Mouse (Mus musculus) regulatory T cell (primary cell): Measurements from ENCODE around the gene Gna11.

ENCODE experiments used
- in situ Hi-C: fragments of 300-600 bp; cut with MboI, MseI; formaldehyde crosslinking; loops from one replicate; pipeline ENCODE4 v1.15.1; 2025; ENCODE audit warnings: high pct_unique_total_duplicates

Gna11 gene

DNA sequence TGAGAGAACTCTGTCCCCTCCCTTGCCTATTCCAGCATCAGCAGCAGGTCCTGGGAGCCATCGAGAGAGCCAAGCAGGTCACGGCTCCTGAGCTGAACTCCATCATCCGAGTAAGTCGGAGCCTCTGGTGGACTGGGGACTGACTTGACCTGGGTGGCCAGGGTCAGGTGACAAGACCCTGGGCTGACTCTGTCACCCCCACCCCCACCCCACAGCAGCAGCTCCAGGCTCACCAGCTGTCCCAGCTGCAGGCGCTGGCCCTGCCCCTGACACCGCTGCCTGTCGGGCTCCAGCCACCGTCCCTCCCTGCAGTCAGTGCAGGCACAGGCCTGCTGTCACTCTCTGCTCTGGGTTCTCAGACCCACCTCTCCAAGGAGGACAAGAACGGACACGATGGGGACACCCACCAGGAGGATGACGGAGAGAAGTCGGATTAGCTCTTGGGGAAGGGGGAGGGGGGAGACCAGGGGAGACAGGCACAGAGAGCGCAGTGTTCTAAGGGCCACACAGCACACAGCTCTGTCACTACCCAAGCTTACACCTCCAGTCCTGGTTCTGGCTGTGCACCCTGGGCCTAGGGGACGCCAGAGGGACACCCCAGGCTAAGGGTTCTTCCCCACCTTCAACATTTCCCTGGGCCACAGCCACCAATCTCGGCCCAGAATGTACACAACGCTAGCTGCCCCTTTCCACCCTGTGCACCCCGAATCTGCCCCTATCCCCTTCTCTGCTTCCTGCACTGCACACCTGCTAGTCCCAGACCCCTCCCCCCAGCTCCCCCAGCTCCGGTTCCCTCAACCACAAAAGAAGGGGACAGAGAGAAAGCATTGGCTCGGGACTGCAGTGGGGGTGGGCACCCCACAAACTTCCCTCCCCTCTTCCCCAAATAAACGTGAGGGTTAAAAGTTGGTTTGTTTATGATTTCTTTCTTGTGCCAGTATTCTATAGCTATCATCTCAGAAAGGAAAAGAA is 20.6 kb upstream of the Gna11 start:
- in situ Hi-C loops = no loop called here

DNA sequence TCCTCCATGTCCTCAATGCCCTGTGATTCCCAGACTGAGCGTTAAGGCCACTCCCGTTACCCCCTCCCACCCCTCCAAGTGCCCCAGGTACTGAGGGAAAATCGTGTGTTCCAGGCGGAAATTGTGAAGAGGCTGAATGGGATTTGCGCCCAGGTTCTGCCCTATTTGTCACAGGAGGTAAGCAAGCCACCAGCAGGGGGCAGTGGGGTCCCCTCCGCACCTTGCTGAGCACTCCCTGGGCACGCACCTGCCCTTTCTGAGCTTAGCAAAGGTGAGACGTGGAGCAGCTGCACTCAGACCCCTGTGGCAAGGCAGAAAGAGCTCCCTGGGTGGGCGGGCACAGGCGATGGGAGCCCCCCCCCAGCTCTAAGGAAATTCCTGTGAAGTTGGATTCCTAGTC is 19.7 kb upstream of the Gna11 start:
- in situ Hi-C loops = no loop called here

DNA sequence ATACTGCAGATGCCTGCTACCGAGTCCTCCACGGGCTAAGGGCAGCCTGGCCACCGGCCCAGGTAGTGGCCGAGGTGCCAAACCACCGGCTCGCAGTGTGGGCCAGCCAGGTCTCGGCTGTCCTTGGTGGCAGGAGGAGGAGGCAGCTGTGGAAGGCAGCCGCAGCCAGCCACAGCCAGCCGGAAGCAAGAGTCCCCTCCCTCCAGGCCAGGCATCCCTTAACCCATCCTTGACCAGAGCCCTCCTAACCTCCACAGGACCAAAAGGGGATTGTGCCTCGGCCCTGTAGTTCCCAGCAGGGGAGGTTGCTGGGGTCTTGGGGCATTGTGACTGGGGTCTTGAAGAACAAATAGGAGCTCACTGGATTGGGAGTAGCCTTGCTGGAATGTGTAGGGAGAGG is 19.2 kb upstream of the Gna11 start:
- in situ Hi-C loops = no loop called here

DNA sequence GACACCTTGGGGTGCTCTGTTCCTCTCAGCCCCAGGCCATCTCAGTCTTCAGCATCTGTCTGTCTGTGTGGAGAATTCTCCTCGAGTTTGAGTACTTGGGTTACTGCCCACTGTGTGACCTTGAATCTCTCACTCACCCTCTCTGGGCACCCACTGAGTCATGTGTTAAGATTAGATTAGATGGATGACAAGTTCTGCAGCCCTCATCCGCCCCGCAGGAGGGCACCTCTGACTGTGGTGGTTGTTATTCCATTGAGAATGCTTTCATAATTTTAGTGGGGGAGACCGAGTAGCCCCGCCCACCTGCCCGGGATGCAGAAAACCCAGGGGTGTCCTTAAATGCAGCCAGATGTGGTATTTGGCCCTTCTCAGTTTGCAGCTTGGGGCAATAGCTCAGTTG is 18.5 kb upstream of the Gna11 start:
- in situ Hi-C loops = no loop called here

DNA sequence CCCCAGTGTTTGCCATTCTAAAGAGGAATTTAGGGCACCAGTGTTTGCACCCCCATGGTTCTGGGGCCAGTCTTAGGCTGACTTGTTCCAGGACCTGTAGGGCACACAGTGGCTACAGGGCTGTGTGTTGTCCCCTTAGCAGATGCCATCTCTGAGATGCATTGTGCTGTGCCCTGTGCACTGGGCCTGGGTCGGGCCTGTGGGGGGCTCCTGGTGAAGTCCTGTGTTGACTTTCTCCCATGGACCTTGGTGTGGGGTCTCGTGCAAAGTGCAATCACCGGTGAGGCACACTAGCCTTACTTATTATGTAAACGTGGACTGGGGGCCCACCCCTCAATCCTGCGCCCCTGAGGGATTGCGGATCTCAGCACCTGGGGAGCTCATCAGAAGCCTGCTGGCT is 17.4 kb upstream of the Gna11 start:
- in situ Hi-C loops = no loop called here

DNA sequence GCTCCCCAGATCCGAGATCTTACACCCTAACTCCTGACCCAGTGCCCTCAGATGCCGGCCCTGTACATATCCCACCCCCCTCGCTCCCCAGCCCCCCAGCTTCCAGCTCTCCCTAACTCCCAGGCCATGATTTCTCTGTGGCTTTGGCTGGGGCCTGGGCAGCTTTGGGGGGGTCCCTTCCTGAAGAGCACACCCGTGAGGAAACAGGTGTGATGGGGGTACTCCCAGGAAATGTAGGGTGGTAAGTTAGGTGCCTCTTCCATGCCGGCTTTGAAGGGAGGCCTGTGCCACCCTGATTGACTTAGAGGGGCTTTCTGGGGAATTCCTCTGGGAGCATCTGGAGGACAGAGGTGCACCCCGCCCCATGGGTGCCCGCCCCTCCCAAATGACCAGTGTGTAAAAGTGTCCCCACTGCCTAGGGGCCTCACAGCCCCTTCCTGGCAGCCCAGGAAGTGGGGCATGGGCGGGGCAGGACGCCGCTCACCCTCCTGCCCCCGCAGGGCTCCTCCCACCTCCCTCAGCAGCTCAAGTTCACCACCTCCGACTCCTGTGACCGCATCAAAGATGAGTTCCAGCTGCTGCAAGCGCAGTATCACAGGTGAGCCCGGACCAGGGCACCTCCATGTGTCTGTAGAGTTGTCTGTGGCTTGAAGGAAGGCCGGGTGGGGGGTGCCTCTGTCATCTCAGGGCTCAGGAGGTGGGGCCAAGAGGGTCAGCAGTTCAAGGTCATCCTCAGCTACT is 15.9 kb upstream of the Gna11 start:
- in situ Hi-C loops = no loop called here

DNA sequence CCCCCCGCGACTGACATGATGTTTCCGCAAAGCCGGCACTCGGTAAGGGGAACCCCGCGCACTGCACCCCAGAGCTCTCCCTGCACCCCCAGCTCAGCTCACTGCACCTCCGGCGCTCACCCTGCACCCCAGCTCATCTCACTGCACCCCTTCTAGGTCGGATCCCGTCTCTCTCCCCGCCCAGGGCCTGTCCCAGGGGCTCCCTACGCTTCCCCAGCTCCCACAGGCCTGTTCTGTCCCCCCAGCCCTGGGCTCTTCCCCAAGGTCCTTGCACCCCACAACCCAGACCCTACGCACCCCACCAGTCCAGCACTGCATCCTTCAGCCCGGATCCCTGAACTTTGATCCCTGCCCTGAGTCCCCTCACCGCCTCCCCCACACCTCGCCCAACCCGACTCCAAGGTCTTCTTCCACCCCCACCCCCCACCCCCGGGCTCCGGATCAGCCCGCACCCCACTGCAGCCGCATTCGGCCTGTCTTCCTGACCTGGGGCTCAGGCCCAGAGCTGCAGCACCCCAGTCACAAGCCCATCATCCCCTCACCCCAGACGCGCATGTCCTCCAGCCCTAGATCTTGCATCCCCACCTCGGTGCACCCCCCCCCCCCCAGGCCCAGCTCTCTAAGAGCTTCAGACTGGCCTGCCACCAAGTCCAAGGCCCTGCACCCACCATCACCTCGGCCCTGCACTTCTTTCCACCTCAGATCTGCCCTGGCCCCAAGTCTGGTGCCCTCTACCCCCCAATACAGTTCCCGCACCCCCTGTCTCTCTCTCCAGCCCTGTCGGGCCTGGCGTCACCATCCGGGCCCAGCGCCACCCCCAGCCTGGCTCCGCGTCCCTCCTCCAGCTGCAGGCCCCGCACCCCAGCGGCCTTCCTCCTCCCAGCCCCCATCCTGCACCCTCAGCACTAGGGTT is 14.9 kb upstream of the Gna11 start:
- in situ Hi-C loops = loop anchor here (5.0 kb wide), 1 partner anchor 82 kb away; no protein-coding TSS in a partner anchor

DNA sequence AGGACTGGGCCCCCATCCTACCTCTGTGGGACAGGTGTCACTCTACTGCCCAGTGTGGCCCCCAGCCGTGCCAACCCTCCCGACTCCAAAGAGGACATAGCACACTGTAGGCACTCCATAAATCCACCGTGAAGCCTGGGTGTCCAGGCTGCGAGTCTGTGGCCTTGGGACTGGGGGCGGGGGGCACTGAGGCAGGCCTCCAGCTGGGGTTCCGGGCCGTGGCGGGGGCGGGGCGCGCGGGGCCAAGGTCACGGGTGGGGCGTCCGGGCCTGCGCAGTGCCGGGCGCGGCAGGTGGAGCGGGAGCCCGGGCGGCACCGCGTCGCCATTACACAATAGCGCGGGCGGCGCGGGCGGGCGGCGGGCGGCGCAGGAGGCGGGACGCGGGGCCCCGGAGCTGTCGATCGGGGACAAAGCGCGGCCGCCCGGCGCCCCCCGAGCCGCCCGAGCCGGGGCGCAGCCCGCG is 14.2 kb upstream of the Gna11 start, which contains the start of gene Aes:
Gene Aes, plus strand, starts transcription at position 326 of the 464 bp plus-strand sequence.
- in situ Hi-C loops = loop anchor here (5.0 kb wide), 1 partner anchor 83 kb away; no protein-coding TSS in a partner anchor

DNA sequence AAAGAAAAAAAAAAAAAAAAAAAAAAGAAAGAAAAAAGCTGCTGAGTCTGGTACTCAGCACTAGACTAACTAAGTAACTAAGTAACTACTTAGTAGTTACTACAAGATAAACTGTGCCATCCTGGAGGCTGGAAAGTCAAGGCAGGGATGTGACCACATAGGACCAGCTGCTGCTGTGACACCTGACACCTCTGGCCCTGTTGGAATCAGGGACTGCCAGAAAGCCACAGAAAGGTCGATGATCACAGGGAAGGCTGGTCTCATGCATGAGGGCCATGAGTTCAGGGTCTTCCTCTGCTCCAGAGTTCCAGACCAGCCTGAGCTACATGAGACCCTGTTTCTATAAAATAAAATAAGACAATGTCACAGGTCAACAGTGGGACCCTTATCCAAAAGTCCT is 12.5 kb upstream of the Gna11 start:
- in situ Hi-C loops = loop anchor here (5.0 kb wide), 1 partner anchor 85 kb away; no protein-coding TSS in a partner anchor

DNA sequence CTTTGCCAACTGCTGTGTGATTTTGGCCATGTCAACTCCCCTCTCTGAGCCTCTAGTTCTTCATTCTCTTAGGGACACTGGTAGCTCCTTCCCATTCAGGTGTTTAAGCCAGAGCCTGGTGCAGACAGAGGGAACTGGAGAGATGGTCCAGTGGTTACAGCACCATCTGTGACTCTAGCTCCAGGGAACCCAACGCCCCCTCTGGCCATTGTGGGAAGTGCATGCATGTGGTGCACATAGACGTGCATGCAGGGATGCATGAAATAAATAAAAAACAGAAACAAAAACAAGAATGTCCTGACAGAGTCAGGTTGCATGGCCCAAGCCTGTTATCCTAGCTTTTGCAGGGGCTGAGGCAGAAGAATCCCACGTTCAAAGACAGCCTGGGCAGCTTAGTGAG is 11.3 kb upstream of the Gna11 start:
- in situ Hi-C loops = loop anchor here (5.0 kb wide), 1 partner anchor 86 kb away; no protein-coding TSS in a partner anchor

DNA sequence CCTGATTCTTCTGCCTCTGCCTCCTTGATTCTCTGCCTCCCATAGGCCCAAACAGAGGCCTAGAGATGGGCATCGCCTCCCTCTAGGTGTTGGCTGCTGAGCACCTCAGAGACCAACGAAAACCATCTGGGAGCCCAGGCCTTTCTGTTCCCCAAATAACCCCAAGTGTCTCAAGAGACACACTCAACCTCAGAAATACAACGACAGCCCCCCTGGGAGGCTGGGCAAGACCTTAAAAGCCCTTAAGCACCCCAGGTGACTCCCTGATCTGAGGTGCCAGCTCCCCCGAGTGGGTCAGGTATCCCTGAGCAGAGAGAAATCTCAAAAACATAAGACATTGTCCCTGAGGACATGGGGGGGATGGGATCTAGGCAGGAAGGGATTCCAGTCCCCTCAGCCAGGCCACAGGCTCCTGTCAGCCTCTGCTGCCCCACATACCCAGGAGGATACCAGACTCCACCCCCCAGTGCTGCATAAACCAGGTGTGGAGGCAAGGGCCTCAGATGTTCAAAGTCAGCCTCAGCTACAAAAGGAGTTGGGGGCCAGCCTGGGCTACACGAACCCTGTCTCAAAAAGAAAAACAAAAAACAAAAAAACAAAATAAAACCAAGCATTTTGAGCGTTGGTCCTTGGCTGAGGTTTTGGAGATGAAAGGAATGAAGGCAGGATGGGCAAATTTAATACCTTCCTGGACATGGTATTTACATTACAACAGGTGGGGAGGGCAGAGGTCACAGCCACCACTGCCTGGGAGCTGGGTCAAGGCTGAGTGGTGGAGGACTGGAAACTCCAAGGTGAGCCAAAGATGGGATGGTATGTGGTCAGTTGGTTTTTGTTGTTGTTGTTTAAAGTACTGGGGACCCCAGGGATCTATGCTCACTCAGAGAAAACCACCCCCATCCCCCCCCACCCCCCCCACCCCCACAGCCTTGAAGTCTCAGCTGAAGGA is 9.1 kb upstream of the Gna11 start:
- in situ Hi-C loops = no loop called here

DNA sequence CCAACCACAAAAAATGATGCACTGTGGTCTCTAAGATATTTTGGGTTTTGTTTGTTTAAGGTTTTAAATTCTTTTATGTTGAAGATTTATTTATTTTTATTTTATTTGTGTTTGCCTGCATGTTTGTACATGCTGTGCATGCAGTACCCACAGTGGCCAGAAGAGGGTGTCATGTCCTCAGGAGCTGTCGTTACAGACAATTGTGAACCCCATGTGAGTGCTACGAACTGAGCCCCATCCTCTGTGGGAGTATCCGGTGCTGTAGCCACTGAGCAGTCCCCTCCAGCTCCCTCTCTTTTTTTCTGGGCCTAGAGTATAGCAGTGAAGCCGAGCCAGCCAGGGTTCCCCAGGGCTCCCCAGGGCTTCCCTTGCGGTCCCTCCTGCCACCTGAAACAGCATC is 8.2 kb upstream of the Gna11 start:
- in situ Hi-C loops = no loop called here

DNA sequence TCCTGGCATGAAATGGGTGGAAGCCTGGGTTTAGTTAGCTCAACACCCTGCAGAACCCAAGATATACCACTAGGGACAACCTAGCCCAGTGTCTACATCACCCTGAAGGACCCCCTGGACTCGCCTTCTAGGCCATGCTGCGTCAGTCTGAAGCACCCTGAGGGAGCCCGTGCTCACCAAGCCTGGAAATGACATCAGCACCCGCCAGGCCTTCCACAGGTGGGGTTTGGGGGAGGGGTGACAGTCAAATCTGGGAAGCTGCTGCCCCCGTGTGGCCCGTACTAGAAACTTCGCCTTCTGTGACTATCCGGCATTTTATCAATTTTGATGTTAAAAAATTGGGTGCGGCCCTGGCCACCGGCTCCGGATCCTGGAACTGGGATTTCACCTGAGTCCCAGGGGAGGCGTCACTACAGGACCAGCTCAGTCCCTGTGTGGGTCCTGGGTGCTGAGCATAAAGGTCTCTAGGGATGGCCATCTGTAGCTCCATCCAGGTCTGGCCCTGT is 6.7 kb upstream of the Gna11 start:
- in situ Hi-C loops = no loop called here

DNA sequence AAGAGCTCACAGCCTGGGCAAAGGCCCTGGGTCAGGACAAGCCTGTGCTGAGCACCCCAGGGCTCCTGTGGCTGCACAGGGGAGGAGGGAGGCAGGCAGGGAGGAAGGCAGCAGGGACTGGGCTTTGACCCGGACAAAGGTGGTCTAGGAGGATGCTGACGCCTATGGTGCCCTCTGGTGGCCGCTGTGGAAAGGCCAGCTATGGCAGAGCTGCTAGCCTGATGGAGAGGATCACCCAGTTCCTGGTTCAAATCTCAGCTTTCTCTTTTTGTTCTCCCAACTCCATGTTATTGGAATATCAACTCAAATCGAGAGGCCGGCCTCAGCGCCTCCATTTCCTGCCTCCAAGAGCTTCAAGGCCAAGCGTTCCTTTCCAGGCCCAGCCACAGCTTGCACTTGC is 5.3 kb upstream of the Gna11 start:
- in situ Hi-C loops = no loop called here

DNA sequence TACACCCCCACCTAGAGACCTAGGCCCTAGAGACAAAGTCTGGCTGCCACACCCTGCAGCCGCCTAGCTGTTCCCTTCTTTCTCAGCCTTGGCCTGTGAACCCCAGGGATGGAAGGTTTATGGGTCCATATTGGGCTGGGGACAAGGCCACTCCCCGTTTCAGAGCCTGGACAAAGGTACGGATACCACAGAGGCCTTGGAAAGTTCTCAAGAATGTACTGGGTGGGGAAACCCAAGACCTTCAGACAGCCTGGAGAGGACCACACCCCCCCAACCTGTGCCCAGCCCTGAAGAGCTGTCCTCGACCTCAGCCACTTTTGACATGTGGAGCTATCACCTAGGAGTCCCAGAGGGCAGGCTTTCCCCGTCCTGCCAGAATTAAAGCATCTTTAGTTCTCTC is 4.0 kb upstream of the Gna11 start:
- in situ Hi-C loops = no loop called here

DNA sequence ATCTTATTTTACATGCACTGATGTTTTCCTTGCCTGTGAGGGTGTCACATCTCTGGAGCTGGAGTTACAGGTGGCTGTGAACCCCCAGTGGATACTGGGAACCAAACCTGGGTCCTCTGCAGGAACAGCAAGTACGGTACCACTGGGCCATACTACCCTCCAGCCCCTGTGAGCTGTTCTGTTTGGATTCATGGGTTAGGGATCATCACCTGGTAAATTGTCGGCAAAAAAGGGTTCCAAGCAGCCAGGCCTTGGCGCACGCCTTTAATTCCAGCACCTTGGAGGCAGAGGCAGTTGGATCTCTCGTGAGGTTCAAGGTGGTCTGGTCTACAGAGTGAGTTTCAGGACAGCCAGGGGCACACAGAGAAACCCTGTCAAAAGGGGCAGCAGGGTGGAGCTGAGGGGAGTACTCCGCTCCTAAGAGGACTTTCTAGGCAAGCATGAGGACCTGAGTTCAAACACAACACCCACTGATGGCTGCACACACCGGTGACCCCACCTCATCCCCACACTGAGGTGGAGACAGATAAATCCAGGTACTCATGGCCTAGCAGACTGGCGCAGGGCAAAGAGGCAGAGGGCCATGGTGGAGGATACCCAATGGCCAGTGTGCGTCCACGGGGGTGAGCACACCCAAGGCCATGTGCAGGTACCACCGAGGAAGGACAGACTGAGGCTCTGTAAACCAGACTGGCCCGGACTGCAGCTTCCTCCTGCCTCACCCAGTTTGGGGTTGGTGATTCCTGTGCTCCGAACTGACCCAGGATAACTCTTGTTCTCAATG is 2.0 kb upstream of the Gna11 start:
- in situ Hi-C loops = no loop called here

DNA sequence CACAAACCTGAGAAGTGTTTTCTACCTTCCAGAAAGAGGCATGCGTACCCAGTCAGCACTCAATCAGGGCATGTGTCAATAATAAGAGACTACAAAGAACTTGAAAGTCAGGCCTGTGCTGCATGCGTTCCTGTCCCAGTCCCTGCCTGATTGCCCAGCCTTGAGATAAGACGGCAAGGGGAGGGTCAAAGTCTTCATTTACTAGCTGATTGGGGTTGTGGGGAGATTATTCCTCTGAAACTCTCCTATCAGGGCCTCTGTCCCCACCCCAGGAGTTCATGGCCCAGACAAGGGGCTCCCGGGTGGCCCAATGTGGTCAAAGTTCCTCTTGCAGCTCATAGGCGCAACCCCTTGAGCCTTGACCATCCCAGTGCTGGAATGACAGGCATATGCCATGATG is 1.3 kb upstream of the Gna11 start:
- in situ Hi-C loops = no loop called here

DNA sequence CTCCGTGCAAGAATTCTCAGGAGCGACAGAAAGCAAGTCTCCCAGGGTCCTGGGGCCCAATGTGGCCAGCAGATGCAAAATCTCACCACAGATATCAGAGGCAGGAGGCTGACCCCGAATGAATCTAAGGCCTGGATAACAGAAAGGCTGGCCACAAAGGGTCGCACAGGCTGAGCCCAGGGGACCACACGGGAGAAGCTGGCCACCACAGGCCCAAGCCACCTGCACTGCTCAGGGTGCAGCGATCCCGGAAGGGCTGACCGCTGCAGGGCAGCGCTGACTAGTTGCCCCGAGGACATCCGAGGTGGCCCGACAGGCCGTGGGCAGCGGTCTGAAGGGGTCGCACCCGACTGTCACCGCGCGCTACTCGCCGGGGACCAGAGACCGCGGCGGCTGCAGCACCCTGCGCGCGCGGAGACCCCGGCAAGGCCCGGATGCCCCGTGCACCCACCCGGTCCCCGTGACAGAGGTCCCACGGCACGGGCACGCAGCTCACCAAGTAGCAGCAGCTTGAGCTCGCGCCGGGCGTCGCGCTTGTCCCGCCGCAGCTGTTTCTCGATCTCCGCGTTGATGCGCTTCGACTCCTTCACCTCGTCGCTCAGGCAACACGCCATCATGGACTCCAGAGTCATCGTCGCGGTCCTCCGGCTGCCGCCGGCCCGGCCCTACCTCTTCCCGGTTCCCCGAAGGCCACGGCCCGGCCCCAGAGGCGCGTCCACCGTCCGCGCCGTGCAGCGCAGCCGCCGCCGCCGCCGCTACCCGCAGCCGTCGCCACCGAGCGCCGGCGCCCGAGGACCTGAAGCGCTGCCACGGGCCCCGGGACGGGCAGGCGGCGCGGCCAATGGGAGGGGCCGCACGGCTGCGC is 462 bp downstream of the Gna11 start:
- in situ Hi-C loops = no loop called here
